Mouse (Mus musculus) ES-Bruce4 (cell line): Measurements from ENCODE around the gene Tll2.

Experiments used
- CTCF ChIP-seq: IDR thresholded peaks from one replicate; pipeline ENCODE4 v1.8.1; 2011; ENCODE audit warnings: low read depth, low read length
- POLR2A ChIP-seq: IDR thresholded peaks from one replicate; pipeline ENCODE4 v1.8.1; 2011; ENCODE audit warnings: low read length; ENCODE audit not compliant: insufficient read depth

DNA sequence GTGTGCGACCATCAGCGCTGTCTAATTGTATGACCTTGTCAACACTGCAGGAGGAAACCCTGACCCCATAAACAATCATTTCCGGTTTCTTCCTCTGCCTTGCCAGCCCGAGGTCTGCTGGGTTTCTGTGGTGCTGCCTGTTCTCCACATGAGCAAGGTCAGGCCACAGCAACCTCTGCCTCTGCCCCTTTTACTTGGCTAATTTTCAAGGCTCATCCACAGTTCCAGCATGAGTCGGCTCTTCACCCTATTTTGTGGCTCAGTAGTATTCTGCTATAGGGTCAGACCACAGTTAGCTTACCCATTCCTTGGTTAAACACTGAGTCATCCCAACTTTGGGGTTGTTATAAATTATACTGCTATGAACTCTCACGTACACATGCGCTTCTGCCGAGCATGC lies 65.7 kb downstream of the Tll2 start:
- no peak for TF ChIP-seq CTCF
- TF ChIP-seq POLR2A: no peak
